Mouse (Mus musculus): Measurements from ENCODE around the gene Plbd1. TPM values are rescaled to one million over a fixed set of nuclear protein-coding genes. Genes with fewer than 3 reads are reported as not detected.

Gene Plbd1
- polyA plus RNA-seq (2015; fragmentation: Nextera tagmentation; extraction: Ambion mirVana): 3.0 and 3.8 TPM in 2 replicates

DNA sequence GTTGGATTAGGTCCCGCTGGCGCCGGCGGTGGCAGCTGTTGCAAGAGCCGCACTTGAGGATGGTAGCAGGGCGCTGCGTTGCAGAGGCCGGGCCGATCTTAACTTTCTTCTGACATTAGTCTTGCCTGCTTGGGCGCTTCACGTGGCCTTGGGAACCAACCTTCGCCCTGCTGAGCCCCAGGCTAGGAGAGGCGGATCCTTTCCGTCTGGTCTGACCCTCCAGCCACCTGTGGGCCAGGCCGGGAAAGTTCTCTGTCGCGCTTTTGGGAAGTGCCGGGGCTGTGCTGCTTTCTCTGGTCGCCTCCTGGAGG, at the start of gene Plbd1:
Gene Plbd1, minus strand, starts transcription at position 223 of the 311 bp plus-strand sequence.
- Histone ChIP-seq H3K4me1 (peaks cover 13% of the 10 kb centered on the region), H3K4me2 (replicated peaks) (peak within 1 kb of the TSS; percentile 80), H3K9ac (peak within 1 kb of the TSS; percentile 61), H3K9me3 (no peaks in the 10 kb centered on the region), H3K36me3 (no peaks in the 10 kb centered on the region), H3K27ac (no peak within 1 kb of the TSS), H3K27me3 (peaks cover 43% of the 10 kb centered on the region), H3K4me3 (peak within 1 kb of the TSS; percentile 46)
- 0 out of 2 replicates have a peak, but pooled peaks have one; percentile 24 for ATAC-seq (ENCODE audit: low FRiP score, low read depth)
- WGBS: 1% methylated on average over 19 of the region's 19 CpGs

DNA sequence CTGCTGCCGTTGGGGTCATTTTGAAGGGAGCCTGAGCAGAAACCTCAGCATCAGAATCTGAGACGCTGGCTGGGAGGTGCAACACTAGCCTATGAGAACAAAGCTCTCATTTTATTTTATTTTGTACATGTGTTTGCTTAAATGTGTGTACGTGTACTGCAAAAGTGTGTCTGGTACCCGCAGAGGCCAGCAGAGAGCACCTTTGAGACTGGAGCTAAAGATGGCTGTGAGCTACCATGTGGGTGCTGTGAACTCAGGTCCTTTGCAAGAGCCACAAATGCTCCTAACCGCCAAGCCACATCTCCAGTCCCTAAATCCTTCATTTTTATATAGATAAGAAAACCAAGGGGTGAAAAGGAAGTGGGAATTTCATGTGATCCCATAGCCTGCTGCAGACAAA, 48.7 kb upstream of the Plbd1 start:
- no peaks in the 10 kb centered on the region for H3K4me1 ChIP-seq
- 86% methylated on average over 5 of the region's 5 CpGs for WGBS
- H3K4me3 ChIP-seq: no peak overlapping the region
- H3K36me3 ChIP-seq: no peaks in the 10 kb centered on the region
- no peaks in the 10 kb centered on the region for H3K27me3 ChIP-seq
- no peak for ATAC-seq (ENCODE audit: low FRiP score, low read depth)
- H3K4me2 ChIP-seq (replicated peaks): no peak overlapping the region
- H3K27ac ChIP-seq: no peak overlapping the region
- H3K9me3 ChIP-seq: no peaks in the 10 kb centered on the region
- no peak overlapping the region for H3K9ac ChIP-seq

DNA sequence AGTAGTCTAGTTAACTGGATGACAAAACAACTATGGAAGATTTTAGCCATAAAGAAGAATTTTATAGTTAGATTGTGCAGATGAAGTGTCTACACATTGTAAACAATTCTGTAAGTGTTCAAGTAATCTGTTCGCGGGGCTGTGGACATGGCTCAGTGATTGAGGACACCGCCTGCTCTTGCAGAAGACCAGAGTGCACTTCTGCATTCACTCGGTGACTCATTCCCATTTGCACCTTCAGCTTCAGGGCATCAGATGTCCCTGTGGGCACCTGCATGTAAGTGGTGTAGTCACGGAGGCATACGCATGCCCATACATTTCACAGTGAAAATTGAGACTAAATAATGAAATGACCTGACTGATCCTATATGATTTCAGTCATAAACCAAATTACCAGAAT, 46.9 kb upstream of the Plbd1 start:
- Histone ChIP-seq H3K4me1 (no peaks in the 10 kb centered on the region), H3K9me3 (no peaks in the 10 kb centered on the region), H3K27ac (no peak overlapping the region), H3K4me2 (replicated peaks) (no peak overlapping the region), H3K36me3 (no peaks in the 10 kb centered on the region), H3K9ac (no peak overlapping the region), H3K27me3 (no peaks in the 10 kb centered on the region), H3K4me3 (no peak overlapping the region)
- ATAC-seq (ENCODE audit: low FRiP score, low read depth): no peak
- WGBS: 85% methylated on average over 6 of the region's 6 CpGs

DNA sequence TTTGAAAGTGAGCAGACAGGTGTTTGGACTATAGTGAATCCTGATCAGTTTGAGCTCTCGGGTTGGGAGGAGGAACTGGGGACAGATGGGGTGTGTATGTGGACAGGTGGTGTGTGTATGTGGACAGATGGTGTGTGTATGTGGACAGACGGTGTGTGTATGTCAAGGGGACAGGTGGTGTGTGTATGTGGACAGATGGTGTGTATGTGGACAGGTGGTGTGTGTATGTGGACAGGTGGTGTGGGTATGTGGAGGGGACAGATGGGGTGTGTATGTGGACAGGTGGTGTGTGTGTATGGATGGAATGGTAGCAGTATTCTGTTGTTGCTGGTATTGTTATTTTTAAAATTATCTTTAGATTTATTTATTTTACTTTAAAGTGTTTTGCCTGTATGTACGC, 40.1 kb upstream of the Plbd1 start:
- H3K4me2 ChIP-seq (replicated peaks): no peak overlapping the region
- WGBS: 91% methylated on average over 3 of the region's 3 CpGs
- H3K4me1 ChIP-seq: no peaks in the 10 kb centered on the region
- peak; percentile 28; the same call in 1 of the 2 replicates for ATAC-seq (ENCODE audit: low FRiP score, low read depth)
- H3K36me3 ChIP-seq: no peaks in the 10 kb centered on the region
- no peaks in the 10 kb centered on the region for H3K27me3 ChIP-seq
- H3K9ac ChIP-seq: no peak overlapping the region
- H3K9me3 ChIP-seq: no peaks in the 10 kb centered on the region
- H3K4me3 ChIP-seq: no peak overlapping the region
- H3K27ac ChIP-seq: no peak overlapping the region

DNA sequence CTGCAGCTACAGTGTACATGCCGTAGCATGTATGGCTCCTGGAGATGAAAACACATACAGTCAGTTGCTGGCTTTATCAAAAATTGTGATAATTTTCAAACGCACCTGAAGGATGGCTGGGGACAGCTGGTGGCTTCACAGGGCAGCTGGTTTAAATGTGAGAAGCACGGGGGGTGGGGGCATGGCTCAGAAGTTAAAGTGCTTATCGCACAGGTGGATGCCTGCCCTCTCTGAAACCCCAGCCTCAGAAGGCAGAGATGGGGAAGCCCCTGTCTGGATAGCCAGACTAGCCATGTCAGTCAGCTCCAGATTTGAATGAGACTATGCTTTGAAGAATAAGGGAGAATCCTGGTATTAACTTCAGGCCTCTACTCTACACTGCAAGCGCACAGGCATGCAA, 39.5 kb upstream of the Plbd1 start:
- 79% methylated on average over 5 of the region's 5 CpGs for WGBS
- no peak overlapping the region for H3K4me3 ChIP-seq
- no peak for ATAC-seq (ENCODE audit: low FRiP score, low read depth)

DNA sequence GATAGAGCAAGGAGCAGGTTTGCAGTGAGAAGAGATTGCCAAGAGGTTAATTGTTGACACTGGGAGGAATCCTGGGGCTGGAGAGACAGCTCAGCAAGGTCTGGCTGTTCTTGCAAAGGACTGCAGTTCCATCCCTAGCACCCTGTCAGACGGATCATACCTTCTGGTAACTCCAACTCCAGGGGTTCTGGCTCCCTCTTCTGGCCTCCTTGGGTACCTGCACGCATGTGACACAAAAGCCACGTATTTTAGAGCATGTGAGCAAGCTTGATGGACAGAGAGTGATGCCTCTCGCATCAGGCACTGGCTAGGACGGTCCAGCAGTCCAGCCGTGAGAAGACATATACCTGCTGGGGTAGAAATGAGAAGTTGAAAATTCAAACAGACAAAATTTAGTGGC, 29.6 kb upstream of the Plbd1 start:
- Histone ChIP-seq H3K9me3 (peaks cover 11% of the 10 kb centered on the region), H3K4me2 (replicated peaks) (no peak overlapping the region), H3K4me1 (peaks cover 6% of the 10 kb centered on the region; the same call in 1 of the 2 replicates), H3K27ac (no peak overlapping the region), H3K4me3 (no peak overlapping the region), H3K9ac (no peak overlapping the region), H3K27me3 (no peaks in the 10 kb centered on the region), H3K36me3 (no peaks in the 10 kb centered on the region)
- no peak for ATAC-seq (ENCODE audit: low FRiP score, low read depth)
- 90% methylated on average over 6 of the region's 6 CpGs for WGBS

More for the DNA sequence above, 39.5 kb upstream of the Plbd1 start:
- H3K9me3 ChIP-seq: no peaks in the 10 kb centered on the region
- H3K36me3 ChIP-seq: no peaks in the 10 kb centered on the region
- no peaks in the 10 kb centered on the region for H3K4me1 ChIP-seq
- no peak overlapping the region for H3K9ac ChIP-seq
- H3K4me2 ChIP-seq (replicated peaks): no peak overlapping the region
- no peaks in the 10 kb centered on the region for H3K27me3 ChIP-seq
- H3K27ac ChIP-seq: no peak overlapping the region

DNA sequence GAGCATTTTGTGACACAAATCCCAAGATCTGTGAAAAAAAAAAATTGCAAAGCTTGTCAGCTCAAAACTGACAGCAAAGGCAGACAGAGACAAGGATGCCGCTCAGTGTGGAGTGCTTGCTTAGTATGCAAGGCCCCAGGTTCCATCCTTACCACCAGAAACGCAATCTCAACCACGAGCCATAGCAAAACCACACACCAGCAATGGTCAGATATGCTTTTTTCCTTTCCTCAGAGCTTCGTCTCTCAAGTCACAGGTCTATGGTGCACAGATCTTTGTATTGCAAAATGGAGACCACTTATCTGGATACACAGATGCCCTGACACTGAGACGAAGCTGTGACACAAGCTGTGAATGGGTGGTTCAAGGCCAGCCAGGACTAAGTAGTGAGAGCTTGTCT, 28.8 kb upstream of the Plbd1 start:
- no peak for ATAC-seq (ENCODE audit: low FRiP score, low read depth)
- 81% methylated on average over 5 of the region's 5 CpGs for WGBS
- H3K27ac ChIP-seq: 0 out of 2 replicates have a peak overlapping the region, but pooled peaks have one; percentile 6
- H3K9ac ChIP-seq: no peak overlapping the region
- H3K4me3 ChIP-seq: no peak overlapping the region
- H3K27me3 ChIP-seq: no peaks in the 10 kb centered on the region
- H3K9me3 ChIP-seq: peaks cover 11% of the 10 kb centered on the region
- no peak overlapping the region for H3K4me2 ChIP-seq (replicated peaks)
- H3K36me3 ChIP-seq: no peaks in the 10 kb centered on the region
- peaks cover 6% of the 10 kb centered on the region; the same call in 1 of the 2 replicates for H3K4me1 ChIP-seq

DNA sequence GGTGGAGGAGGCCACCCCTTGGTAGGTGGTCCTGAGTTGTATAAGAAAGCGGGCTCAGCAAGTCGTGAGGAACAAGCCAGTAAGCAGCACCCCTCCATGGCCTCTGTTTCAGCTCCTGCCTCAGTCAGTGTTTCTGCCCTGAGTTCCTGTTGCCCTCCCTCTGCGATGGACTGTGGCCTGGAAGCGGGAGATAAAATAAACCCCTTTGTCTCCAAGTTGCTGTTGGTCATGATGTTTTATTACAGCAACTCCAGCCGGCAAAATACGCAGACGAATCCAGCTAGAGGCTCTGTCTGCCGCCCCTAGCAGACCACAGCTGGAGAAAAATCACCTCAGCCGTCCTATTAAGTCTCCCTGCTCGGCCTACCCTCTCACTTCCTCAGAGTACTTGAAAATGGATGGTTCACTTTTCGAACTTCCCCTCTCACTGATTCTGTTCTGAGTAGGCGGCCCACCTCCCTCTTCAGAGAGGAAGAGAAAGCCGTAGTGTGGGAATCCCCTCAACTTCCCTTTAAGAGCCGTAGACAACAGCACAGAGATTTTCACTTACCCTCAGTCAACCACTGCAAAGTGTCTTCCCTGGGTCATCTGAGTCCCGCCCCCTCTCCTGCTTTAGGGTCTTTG, 28.2 kb upstream of the Plbd1 start:
- no peak overlapping the region; the same call in 1 of the 2 replicates for H3K27ac ChIP-seq
- H3K27me3 ChIP-seq: no peaks in the 10 kb centered on the region
- H3K9me3 ChIP-seq: peaks cover 11% of the 10 kb centered on the region
- H3K4me1 ChIP-seq: peaks cover 6% of the 10 kb centered on the region; the same call in 1 of the 2 replicates
- ATAC-seq (ENCODE audit: low FRiP score, low read depth): no peak
- H3K4me2 ChIP-seq (replicated peaks): no peak overlapping the region
- WGBS: 55% methylated on average over 15 of the region's 15 CpGs
- H3K4me3 ChIP-seq: no peak overlapping the region
- no peaks in the 10 kb centered on the region for H3K36me3 ChIP-seq
- no peak overlapping the region for H3K9ac ChIP-seq

DNA sequence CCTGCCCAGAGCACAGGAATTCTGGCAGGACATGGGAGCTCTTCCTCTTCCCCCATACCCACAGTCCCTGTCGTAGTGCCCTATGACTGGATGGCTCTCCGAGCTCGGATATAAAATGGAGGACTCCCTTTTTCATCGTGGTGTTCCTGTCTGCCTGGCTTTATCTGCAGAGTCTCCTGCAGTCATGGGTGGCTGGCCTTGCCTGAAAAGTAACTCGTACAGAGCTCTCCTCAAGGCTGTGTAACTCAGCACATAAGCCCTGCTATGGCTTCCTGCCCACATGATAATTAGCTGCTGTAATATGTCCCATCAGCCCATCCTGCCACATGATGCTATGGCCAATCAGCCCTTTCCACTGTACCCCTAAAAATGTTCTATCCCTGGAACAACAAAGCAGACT, 23.7 kb upstream of the Plbd1 start:
- no peak for ATAC-seq (ENCODE audit: low FRiP score, low read depth)
- Histone ChIP-seq H3K4me1 (peaks cover 6% of the 10 kb centered on the region; the same call in 1 of the 2 replicates), H3K27ac (no peak overlapping the region), H3K9me3 (0 out of 2 replicates have a peak, but pooled peaks cover 4% of the 10 kb centered on the region), H3K9ac (no peak overlapping the region), H3K36me3 (no peaks in the 10 kb centered on the region), H3K4me3 (no peak overlapping the region), H3K4me2 (replicated peaks) (no peak overlapping the region), H3K27me3 (no peaks in the 10 kb centered on the region)
- 73% methylated on average over 5 of the region's 5 CpGs for WGBS

DNA sequence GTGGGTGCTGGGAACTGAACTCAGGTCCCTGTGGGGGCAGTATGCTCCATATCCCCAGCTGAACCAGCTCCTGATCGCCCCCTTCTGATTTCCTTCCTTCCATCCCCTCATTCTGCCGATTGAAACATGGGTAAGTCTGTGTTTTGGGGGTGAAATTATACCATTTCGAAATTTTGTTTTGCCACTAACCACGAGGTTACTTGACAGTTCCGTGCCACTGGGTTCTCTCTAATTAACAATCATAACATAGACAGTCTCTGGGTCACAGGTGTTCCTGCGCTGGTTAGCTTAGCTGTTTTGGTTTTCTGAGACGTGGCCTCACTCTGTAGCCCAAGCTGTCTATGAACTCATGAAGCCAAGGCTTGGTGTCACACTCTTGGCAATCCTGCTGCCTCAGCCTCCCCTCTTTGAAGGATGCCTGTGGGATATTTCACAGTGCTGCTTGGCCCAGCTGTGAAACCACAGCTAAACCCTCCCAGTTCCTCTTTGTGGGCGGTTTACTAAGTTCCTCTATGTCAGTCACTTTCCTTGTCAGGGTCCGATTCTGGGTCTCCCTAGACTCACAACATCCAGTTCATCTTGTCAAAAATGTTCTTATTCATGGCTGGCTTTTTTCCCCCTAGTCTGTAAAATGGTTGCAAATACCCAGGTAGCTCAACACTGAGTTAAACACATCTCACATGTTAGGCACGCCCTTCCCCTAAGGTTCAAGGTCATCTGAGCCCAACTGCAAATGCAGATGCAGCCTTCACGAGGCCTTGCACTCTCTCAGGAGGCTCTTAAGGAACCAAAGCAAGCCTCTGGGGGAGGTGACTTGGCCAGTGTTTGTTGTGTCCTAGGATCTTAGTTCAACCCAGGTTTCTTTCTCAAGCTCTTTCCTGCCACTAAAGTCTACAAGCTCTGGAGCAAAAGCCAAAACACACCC, 21.9 kb upstream of the Plbd1 start:
- ATAC-seq (ENCODE audit: low FRiP score, low read depth): no peak
- Histone ChIP-seq H3K9me3 (0 out of 2 replicates have a peak, but pooled peaks cover 4% of the 10 kb centered on the region), H3K27me3 (no peaks in the 10 kb centered on the region), H3K27ac (no peak overlapping the region), H3K4me3 (no peak overlapping the region), H3K4me2 (replicated peaks) (no peak overlapping the region), H3K36me3 (no peaks in the 10 kb centered on the region), H3K9ac (no peak overlapping the region), H3K4me1 (no peaks in the 10 kb centered on the region)
- WGBS: 86% methylated on average over 11 of the region's 11 CpGs

DNA sequence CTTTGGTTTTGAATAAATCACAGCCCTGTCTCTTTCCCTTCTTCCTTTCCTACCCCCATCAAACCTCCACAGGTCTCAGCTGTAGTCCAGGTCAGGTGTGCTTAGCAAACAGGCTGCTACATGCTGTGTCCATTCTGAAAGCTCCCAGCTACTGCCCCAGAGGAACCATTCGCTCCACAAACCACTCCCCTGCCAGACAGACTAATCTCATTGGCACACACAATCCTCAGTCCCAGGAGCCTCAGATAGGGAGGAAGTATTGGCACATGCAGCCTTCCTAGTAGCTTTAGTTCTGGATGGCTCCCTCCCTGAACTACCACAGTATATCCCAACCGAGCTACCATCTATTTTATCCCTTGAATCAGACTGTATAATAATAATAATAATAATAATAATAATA, 17.7 kb upstream of the Plbd1 start:
- H3K36me3 ChIP-seq: no peaks in the 10 kb centered on the region
- 34% methylated on average over 2 of the region's 2 CpGs for WGBS

DNA sequence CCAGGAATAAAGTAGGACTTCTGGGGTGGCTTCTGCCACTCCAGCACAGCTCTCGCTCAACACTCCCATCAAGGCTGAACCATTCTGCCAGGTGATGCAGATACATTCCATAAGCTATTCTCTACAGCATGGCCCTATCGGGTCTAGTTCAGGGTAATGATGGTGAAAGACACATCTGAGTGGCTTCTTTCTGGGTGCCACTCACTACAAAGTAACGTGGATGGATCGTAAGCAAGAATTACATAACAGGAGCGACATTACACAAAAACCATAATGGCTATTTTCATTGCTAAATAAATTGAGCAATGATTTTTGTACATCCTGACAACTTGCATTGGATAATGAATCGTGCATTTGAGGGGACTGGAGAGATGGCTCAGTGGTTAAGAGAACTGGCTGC, 13.2 kb upstream of the Plbd1 start:
- ATAC-seq (ENCODE audit: low FRiP score, low read depth): no peak
- 94% methylated on average over 6 of the region's 6 CpGs for WGBS
- H3K9me3 ChIP-seq: peaks cover 8% of the 10 kb centered on the region; the same call in 1 of the 2 replicates
- H3K9ac ChIP-seq: no peak overlapping the region
- H3K4me1 ChIP-seq: peaks cover 6% of the 10 kb centered on the region; the same call in 1 of the 2 replicates
- H3K27me3 ChIP-seq: no peaks in the 10 kb centered on the region
- H3K36me3 ChIP-seq: no peaks in the 10 kb centered on the region
- no peak overlapping the region for H3K27ac ChIP-seq
- no peak overlapping the region for H3K4me2 ChIP-seq (replicated peaks)
- no peak overlapping the region for H3K4me3 ChIP-seq

More for the DNA sequence above, 17.7 kb upstream of the Plbd1 start:
- no peak for ATAC-seq (ENCODE audit: low FRiP score, low read depth)
- Histone ChIP-seq H3K9ac (no peak overlapping the region), H3K27me3 (no peaks in the 10 kb centered on the region), H3K4me1 (no peaks in the 10 kb centered on the region), H3K4me2 (replicated peaks) (no peak overlapping the region), H3K4me3 (no peak overlapping the region), H3K27ac (no peak overlapping the region), H3K9me3 (0 out of 2 replicates have a peak, but pooled peaks cover 4% of the 10 kb centered on the region)
